Comparison of ENCODE assay signal across 17 mouse cellular contexts in the genomic region with DNA sequence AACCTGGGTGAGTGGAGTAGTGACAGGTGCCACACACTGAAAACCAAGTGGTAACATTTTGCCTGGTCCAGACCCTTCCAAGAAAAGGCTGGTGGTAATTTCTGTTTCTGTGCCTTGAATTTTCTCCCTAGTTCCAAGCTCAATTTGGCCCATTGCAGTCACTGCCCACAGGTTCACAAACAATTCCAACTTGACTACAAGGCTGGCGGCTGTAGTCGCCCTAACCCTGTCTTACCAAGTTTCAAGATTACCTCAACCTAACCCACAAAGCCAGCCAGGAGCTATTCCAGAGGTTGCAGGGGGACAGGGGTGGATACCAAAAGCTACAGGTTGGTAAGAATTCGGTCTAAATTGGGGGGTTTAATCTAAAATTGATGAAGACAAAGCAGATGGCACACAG. TPM values are rescaled to one million over a fixed set of nuclear protein-coding genes. Genes with fewer than 3 reads are reported as not detected.
"Had no signal": no experiment of that assay in that cellular context is flagged by ENCODE, and none has a peak within 500 bp of the region (broad histone marks: within the 10 kb centered on the region; RNA-seq: fewer than 3 reads in every experiment).

No protein-coding gene starts in this region.

- H3K4me3 ChIP-seq: lung, embryonic 15.5 days; megakaryocyte, embryonic 14.5 days; midbrain, embryonic 13.5 days; midbrain, embryonic 15.5 days; neural tube, embryonic 12.5 days had no signal

- DNase-seq: liver, postnatal 0 days; lung, adult 2 months; lung, postnatal 14 days; lung, postnatal 36 days; right cerebral cortex, postnatal 14 days; spleen, adult 18-20 months; thymus, adult 2 months; thymus, postnatal 25 days; thymus, postnatal 4 days had no signal

- H3K27ac ChIP-seq: lung, embryonic 15.5 days; macrophage; midbrain, embryonic 13.5 days; midbrain, embryonic 15.5 days; neural tube, embryonic 12.5 days had no signal

RNA-seq across cellular contexts. Expression of gene Hecw2, which starts 27.0 kb away (rescaled TPM):
- total RNA-seq: megakaryocyte progenitor cell, adult 5-6 weeks; monocyte, adult 5-6 weeks had no signal
